Mouse (Mus musculus) limb, embryonic 10.5 days (tissue): Measurements from ENCODE around the gene Ptk7. TPM values are rescaled to one million over a fixed set of nuclear protein-coding genes. Genes with fewer than 3 reads are reported as not detected.

Experiments
- DNase-seq: peaks from one replicate; pipeline ENCODE4 v3.0.0-alpha.2; 2017; ENCODE audit warnings: low spot score
- H3K27ac ChIP-seq: fragments of 300-500 bp; sonication (generic); 2 replicates; pipeline ENCODE4 v1.5.1; 2016; ENCODE audit warnings: mild to moderate bottlenecking
- H3K27me3 ChIP-seq: fragments of 300-500 bp; sonication (generic); 2 replicates; pipeline ENCODE4 v1.6.1; 2016; ENCODE audit warnings: low read depth, mild to moderate bottlenecking; ENCODE audit not compliant: poor library complexity, severe bottlenecking
- H3K36me3 ChIP-seq: fragments of 300-500 bp; sonication (generic); 2 replicates; pipeline ENCODE4 v1.6.1; 2016; ENCODE audit warnings: mild to moderate bottlenecking, moderate library complexity
- H3K4me1 ChIP-seq: fragments of 300-500 bp; sonication (generic); 2 replicates; pipeline ENCODE4 v1.6.1; 2016
- H3K4me3 ChIP-seq: fragments of 300-500 bp; sonication (generic); 2 replicates; pipeline ENCODE4 v1.5.1; 2016; ENCODE audit warnings: mild to moderate bottlenecking, moderate library complexity
- H3K9me3 ChIP-seq: fragments of 300-500 bp; sonication (generic); replicated peaks from 2 replicates; pipeline ENCODE4 v1.6.1; 2016; ENCODE audit warnings: mild to moderate bottlenecking
- WGBS: fragments of 180-500 bp; shearing (Covaris S2); methylation state at CpG from one replicate; pipeline ENCODE4 v1.1.7; 2016; 5-methylcytosine and 5-hydroxymethylcytosine counted together
- polyA plus RNA-seq: library from polyadenylated mRNA; unstranded; fragments of >200 nt; fragmentation: Nextera tagmentation; extraction: Ambion mirVana; gene quantifications from 2 replicates; pipeline ENCODE4 v1.2.1, GENCODE M21; 2016

Gene Ptk7
- polyA plus RNA-seq, 1 experiment from 2014 or later, result 142 TPM

DNA sequence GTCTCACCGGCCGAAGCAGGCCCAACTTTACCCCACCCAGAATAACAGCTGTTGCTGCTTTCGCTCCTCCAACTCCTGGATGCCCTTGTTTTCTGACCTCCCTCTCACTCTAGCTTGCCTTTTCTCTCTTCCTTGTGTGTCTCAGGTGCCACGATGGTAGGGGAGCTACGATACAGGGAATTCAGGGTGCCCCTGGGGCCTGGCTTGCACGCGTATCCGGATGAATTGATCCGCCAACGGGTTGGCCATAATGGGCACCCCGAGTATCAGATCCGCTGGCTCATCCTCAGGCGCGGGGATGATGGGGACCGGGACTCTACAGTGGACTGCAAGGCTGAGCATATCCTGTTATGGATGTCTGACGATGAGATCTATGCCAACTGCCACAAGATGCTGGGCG, 22.0 kb upstream of the Ptk7 start:
- Histone ChIP-seq H3K27me3 (no peaks in the 10 kb centered on the region), H3K27ac (peak overlapping the region; percentile 94), H3K4me3 (peak overlapping the region; percentile 70), H3K9me3 (no peaks in the 10 kb centered on the region), H3K36me3 (peaks cover 66% of the 10 kb centered on the region), H3K4me1 (peaks cover 48% of the 10 kb centered on the region)
- DNase-seq, result no peak
- 76% methylated on average over 17 of the region's 17 CpGs for WGBS

DNA sequence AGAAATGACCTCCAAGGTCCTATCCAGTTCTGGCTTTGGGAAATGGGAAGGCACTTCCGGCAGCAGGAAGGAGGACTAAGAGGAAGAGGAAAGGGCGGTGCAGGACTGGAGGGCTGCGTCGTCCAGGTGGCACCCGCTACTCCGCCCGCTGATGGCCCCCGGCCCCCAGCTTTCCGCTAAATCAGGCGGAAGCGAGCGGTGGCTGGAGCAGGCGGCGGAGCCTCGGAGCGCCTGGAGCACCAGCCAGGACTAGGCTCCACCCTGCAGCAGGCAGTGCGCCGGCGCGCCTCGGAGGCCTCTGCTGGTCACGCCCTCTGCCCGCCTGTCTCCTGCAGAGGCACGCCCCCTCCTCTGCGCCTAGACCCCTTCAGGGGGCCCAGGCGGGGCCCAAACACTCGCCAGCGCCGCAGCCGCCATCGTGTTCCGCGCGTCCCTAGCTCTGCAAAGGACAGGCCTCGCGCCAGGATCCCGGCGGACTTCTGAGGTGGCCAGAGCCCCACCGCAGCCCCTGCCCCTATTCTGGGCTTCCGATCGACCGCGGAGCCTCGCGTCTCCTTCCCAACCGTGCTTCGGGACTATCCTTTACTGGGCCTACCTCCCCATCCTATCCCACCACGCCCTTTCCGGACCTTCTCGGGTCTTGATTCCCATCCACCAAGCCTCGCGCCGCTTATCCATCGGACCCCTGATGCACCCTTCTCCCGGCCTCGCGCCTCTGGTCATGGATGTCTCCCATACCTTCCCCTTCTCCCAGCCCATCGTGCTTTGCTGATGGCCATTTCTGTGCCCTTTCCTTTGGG, 21.1 kb upstream of the Ptk7 start, which contains the start of gene Cul7:
Cul7 (plus strand) TSS at position 106 of the 800 bp plus-strand sequence.
- H3K27ac ChIP-seq, result peak within 1 kb of the TSS; percentile 94
- under 1% methylated on average over 44 of the region's 58 CpGs for WGBS
- peak; percentile 94 for DNase-seq
- H3K4me1 ChIP-seq, result peaks cover 47% of the 10 kb centered on the region
- H3K36me3 ChIP-seq, result peaks cover 57% of the 10 kb centered on the region
- H3K4me3 ChIP-seq, result peak within 1 kb of the TSS; percentile 70
- H3K9me3 ChIP-seq, result no peaks in the 10 kb centered on the region
- H3K27me3 ChIP-seq, result no peaks in the 10 kb centered on the region

- peak overlapping the region; percentile 70 for H3K4me3 ChIP-seq
- no peaks in the 10 kb centered on the region for H3K27me3 ChIP-seq
- 41% methylated on average over 15 of the region's 15 CpGs for WGBS
- no peaks in the 10 kb centered on the region for H3K9me3 ChIP-seq
- H3K27ac ChIP-seq, result peak overlapping the region; percentile 94
- H3K4me1 ChIP-seq, result peaks cover 54% of the 10 kb centered on the region
- peaks cover 52% of the 10 kb centered on the region for H3K36me3 ChIP-seq
- peak; percentile 45 for DNase-seq
These were observed 20.5 kb upstream of the Ptk7 start for GRCm38 (mm10) chr17:46649811-46650210.

DNA sequence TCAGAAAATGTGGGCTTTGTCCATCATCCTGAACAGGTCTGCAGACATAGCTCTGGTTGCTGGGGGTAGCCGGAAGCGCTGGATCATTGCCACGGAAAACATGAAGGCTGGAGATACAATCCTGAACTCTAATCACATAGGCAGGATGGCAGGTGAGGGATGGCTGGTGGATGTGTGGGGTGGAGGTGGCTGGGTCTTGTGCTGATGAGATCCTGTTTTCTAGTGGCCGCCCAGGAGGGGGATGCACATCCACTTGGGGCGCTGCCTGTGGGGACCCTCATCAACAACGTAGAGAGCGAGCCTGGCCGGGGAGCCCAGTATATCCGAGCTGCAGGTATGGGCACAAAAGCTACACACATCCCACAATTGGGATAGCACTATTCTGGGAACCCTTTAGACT, 19.1 kb upstream of the Ptk7 start:
- 91% methylated on average over 9 of the region's 9 CpGs for WGBS
- peaks cover 38% of the 10 kb centered on the region for H3K36me3 ChIP-seq
- H3K4me3 ChIP-seq, result 0 out of 2 replicates have a peak overlapping the region, but pooled peaks have one; percentile 1
- H3K4me1 ChIP-seq, result peaks cover 62% of the 10 kb centered on the region
- no peaks in the 10 kb centered on the region for H3K27me3 ChIP-seq
- no peaks in the 10 kb centered on the region for H3K9me3 ChIP-seq
- no peak overlapping the region for H3K27ac ChIP-seq
- DNase-seq, result no peak

GRCm38 (mm10) chr17:46647279-46647678, 18.0 kb upstream of the Ptk7 start:
- no peak for DNase-seq
- Histone ChIP-seq H3K36me3 (peaks cover 27% of the 10 kb centered on the region), H3K27me3 (no peaks in the 10 kb centered on the region), H3K4me1 (peaks cover 54% of the 10 kb centered on the region), H3K4me3 (peak overlapping the region; percentile 86; the same call in 1 of the 2 replicates), H3K9me3 (no peaks in the 10 kb centered on the region), H3K27ac (no peak overlapping the region)
- WGBS, result 93% methylated on average over 7 of the region's 7 CpGs

DNA sequence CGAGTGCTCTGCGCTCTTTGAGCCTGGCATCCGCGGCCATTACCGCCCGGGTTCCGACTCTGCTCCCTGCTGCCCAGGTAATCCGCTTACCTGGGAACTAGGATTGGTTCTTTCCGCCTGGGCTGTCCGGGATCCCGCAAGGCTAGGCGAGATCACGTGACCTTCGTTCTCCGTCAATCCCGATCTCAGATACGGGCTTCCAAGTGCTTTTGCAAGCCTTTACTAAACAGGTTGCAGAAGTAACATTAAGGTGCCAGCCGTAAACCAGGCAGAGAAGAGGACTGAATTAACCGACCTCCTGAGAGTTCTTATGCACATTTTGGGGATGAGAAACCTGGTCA, 17.0 kb upstream of the Ptk7 start:
- Histone ChIP-seq H3K27me3 (no peaks in the 10 kb centered on the region), H3K27ac (peak overlapping the region; percentile 91), H3K9me3 (no peaks in the 10 kb centered on the region), H3K4me1 (peaks cover 44% of the 10 kb centered on the region), H3K36me3 (peaks cover 27% of the 10 kb centered on the region), H3K4me3 (peak overlapping the region; percentile 86)
- DNase-seq, result no peak
- WGBS, result under 1% methylated on average over 19 of the region's 19 CpGs

GRCm38 (mm10) chr17:46645561-46646321, 16.4 kb upstream of the Ptk7 start, which contains the start of the genes Klc4 and Mrpl2:
Gene Klc4 (minus strand): TSS chr17:46646022.
Gene Mrpl2 (plus strand): TSS chr17:46646229.
- WGBS, result under 1% methylated on average over 53 of the region's 53 CpGs
- Histone ChIP-seq H3K27me3 (no peaks in the 10 kb centered on the region), H3K4me1 (peaks cover 39% of the 10 kb centered on the region), H3K36me3 (peaks cover 32% of the 10 kb centered on the region), H3K27ac (peak within 1 kb of the TSS; percentile 91), H3K4me3 (peak within 1 kb of the TSS; percentile 86), H3K9me3 (no peaks in the 10 kb centered on the region)
- DNase-seq, result peak; percentile 100

- Histone ChIP-seq H3K4me1 (peaks cover 34% of the 10 kb centered on the region), H3K27me3 (no peaks in the 10 kb centered on the region), H3K4me3 (peak overlapping the region; percentile 86), H3K36me3 (peaks cover 40% of the 10 kb centered on the region), H3K9me3 (no peaks in the 10 kb centered on the region), H3K27ac (peak overlapping the region; percentile 91)
- no peak for DNase-seq
- 14% methylated on average over 11 of the region's 11 CpGs for WGBS
These were observed 15.7 kb upstream of the Ptk7 start for GRCm38 (mm10) chr17:46644916-46645475.

- DNase-seq, result no peak
- Histone ChIP-seq H3K4me1 (peaks cover 27% of the 10 kb centered on the region), H3K9me3 (no peaks in the 10 kb centered on the region), H3K36me3 (peaks cover 43% of the 10 kb centered on the region), H3K27me3 (no peaks in the 10 kb centered on the region), H3K4me3 (peak overlapping the region; percentile 86), H3K27ac (peak overlapping the region; percentile 91; the same call in 1 of the 2 replicates)
- 89% methylated on average over 12 of the region's 12 CpGs for WGBS
These were observed 15.0 kb upstream of the Ptk7 start for GRCm38 (mm10) chr17:46644152-46644805.

GRCm38 (mm10) chr17:46642060-46642459, 12.8 kb upstream of the Ptk7 start:
- DNase-seq, result no peak
- 87% methylated on average over 17 of the region's 17 CpGs for WGBS
- Histone ChIP-seq H3K27me3 (no peaks in the 10 kb centered on the region), H3K27ac (no peak overlapping the region), H3K4me3 (no peak overlapping the region), H3K36me3 (peaks cover 35% of the 10 kb centered on the region), H3K4me1 (peaks cover 25% of the 10 kb centered on the region), H3K9me3 (no peaks in the 10 kb centered on the region)

DNA sequence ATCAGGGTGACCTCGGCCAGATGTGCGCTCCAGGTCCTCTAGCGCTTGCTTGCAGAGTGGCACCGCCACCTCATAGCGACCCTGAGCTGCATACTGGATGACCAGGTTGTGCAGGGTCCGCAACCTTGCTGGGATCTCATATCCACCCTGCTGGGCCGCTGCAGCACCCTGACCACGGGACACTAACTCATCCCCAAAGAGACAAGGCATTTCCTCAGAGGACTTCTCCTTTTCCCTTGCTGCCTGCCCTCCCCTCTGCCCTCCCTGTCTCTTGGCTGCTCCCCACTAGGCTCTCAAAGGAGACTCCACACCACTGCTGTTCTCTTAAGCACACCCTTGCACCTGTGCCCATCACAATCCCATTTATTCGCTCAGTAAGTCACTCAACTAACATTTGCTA, 10.6 kb upstream of the Ptk7 start:
- Histone ChIP-seq H3K27ac (no peak overlapping the region), H3K4me3 (no peak overlapping the region), H3K36me3 (peaks cover 50% of the 10 kb centered on the region), H3K4me1 (peaks cover 28% of the 10 kb centered on the region), H3K9me3 (no peaks in the 10 kb centered on the region), H3K27me3 (no peaks in the 10 kb centered on the region)
- WGBS, result 81% methylated on average over 9 of the region's 9 CpGs
- DNase-seq, result no peak

GRCm38 (mm10) chr17:46636831-46637523, 7.7 kb upstream of the Ptk7 start:
- peak overlapping the region; percentile 69 for H3K27ac ChIP-seq
- WGBS, result 24% methylated on average over 15 of the region's 15 CpGs
- H3K4me3 ChIP-seq, result peak overlapping the region; percentile 34
- H3K36me3 ChIP-seq, result peaks cover 68% of the 10 kb centered on the region
- DNase-seq, result peak; percentile 55
- no peaks in the 10 kb centered on the region for H3K27me3 ChIP-seq
- H3K9me3 ChIP-seq, result no peaks in the 10 kb centered on the region
- H3K4me1 ChIP-seq, result peaks cover 19% of the 10 kb centered on the region
